Mouse (Mus musculus) limb, embryonic 15.5 days (tissue): ENCODE data around the gene Zfp219. TPM values are rescaled to one million over a fixed set of nuclear protein-coding genes. Genes with fewer than 3 reads are reported as not detected.
"Not testable (repeated sequence)": the region's sequence is repeated elsewhere in the genome, so short reads cannot be mapped to it uniquely, and the experiment has no call there.

Experiments
- ATAC-seq: fragments of 200-750 bp; cut with Nextera tagmentation; 2 replicates; pipeline ENCODE4 v1.8.0; 2017; ENCODE audit warnings: low read depth, moderate TSS enrichment; ENCODE audit not compliant: insufficient number of reproducible peaks, low FRiP score, low TSS enrichment
- H3K27ac ChIP-seq: fragments of 300-500 bp; sonication (generic); 2 replicates; pipeline ENCODE4 v1.5.1; 2015; ENCODE audit warnings: moderate library complexity, mild to moderate bottlenecking, inconsistent platforms
- H3K27me3 ChIP-seq: fragments of 300-500 bp; sonication (generic); 2 replicates; pipeline ENCODE4 v1.6.1; 2015; ENCODE audit warnings: inconsistent platforms
- H3K36me3 ChIP-seq: fragments of 300-500 bp; sonication (generic); 2 replicates; pipeline ENCODE4 v1.6.1; 2015; ENCODE audit warnings: inconsistent platforms
- H3K4me1 ChIP-seq: fragments of 300-500 bp; sonication (generic); 2 replicates; pipeline ENCODE4 v1.6.1; 2015; ENCODE audit warnings: inconsistent platforms
- H3K4me2 ChIP-seq: fragments of 300-500 bp; sonication (generic); 2 replicates; pipeline ENCODE4 v1.6.1; 2015; ENCODE audit warnings: mild to moderate bottlenecking, inconsistent platforms
- H3K4me3 ChIP-seq: fragments of 300-500 bp; sonication (generic); 2 replicates; pipeline ENCODE4 v1.5.1; 2015; ENCODE audit warnings: mild to moderate bottlenecking, inconsistent platforms
- H3K9ac ChIP-seq: fragments of 300-500 bp; sonication (generic); 2 replicates; pipeline ENCODE4 v1.6.1; 2015; ENCODE audit warnings: inconsistent platforms
- H3K9me3 ChIP-seq: fragments of 300-500 bp; sonication (generic); 2 replicates; pipeline ENCODE4 v1.6.1; 2016; ENCODE audit warnings: inconsistent platforms
- WGBS: fragments of 180-500 bp; shearing (Covaris S2); methylation state at CpG from one replicate; pipeline ENCODE4 v1.1.7; 2015; 5-methylcytosine and 5-hydroxymethylcytosine counted together
- polyA plus RNA-seq: library from polyadenylated mRNA; unstranded; fragments of >200 nt; fragmentation: Nextera tagmentation; extraction: Ambion mirVana; gene quantifications from 2 replicates; pipeline ENCODE4 v1.2.1, GENCODE M21; 2015

Gene Zfp219
- 26.7 and 27.5 TPM in 2 replicates for polyA plus RNA-seq

DNA sequence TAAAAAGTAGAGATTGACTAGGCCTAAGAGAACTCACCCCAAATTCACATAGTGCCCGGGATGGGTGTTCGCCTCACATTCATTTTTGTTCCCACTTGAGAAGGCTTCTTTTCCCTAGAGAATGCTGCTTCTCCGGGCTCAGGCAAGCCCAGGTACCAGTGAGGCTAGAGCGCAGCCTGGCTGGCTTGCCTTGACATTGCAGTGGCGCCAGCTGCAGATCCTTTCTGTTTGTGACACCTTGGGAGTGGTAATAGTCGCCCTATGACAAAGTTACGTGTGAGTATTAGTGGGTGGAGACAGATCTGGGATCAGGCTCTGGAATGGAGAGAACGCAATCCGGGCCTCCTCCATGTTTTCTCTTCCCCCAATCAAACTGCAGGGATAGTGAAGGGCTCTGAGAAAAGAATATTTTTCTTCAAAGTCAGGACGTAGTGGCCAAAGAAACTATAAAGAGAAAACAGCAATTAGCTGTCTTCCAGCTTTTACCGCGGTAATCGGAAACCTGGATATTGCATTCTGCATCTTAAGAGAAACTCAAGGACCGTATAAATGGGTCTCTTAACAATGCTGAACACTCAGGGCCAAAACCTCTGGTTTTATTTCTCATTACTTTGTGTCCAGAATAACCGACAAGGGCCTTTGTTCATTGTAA is at the start of gene Zfp219:
Gene Zfp219 (minus strand): TSS at position 248 of the 652 bp plus-strand sequence.
- Histone ChIP-seq H3K4me1 (peaks cover 47% of the 10 kb centered on the region), H3K36me3 (no peaks in the 10 kb centered on the region), H3K27ac (peak within 1 kb of the TSS; percentile 99), H3K4me3 (peak within 1 kb of the TSS; percentile 66), H3K4me2 (peak within 1 kb of the TSS; percentile 55), H3K27me3 (no peaks in the 10 kb centered on the region), H3K9ac (peak within 1 kb of the TSS; percentile 81), H3K9me3 (no peaks in the 10 kb centered on the region)
- peak; percentile 46; the same call in 1 of the 2 replicates for ATAC-seq
- 4% methylated on average over 15 of the region's 15 CpGs for WGBS

DNA sequence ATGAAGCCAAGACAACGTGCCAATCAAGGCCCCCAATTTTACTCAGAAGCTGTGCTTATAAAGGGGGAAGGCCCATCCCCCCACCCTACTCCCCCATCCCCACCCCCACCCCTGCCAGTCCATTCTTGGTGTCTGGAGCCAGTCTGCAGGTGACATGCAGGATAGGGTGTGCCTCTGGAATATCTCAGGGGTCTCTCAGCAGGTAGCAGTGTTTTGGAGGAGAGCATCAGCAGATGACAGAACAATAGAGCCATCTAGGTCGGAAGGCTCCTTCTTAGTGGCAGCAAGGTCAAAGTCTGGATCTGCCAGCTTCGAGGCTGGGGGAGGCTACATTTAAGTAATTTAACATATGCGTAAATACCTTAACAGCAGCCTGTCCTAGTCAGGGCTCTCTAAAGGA is 45.6 kb upstream of the Zfp219 start:
- H3K4me2 ChIP-seq, result no peak overlapping the region
- no peak overlapping the region for H3K4me3 ChIP-seq
- no peaks in the 10 kb centered on the region for H3K4me1 ChIP-seq
- H3K36me3 ChIP-seq, result peaks cover 6% of the 10 kb centered on the region
- H3K27me3 ChIP-seq, result no peaks in the 10 kb centered on the region
- H3K9me3 ChIP-seq, result no peaks in the 10 kb centered on the region
- H3K27ac ChIP-seq, result no peak overlapping the region
- no peak overlapping the region for H3K9ac ChIP-seq
- 62% methylated on average over 4 of the region's 4 CpGs for WGBS
- ATAC-seq, result no peak

DNA sequence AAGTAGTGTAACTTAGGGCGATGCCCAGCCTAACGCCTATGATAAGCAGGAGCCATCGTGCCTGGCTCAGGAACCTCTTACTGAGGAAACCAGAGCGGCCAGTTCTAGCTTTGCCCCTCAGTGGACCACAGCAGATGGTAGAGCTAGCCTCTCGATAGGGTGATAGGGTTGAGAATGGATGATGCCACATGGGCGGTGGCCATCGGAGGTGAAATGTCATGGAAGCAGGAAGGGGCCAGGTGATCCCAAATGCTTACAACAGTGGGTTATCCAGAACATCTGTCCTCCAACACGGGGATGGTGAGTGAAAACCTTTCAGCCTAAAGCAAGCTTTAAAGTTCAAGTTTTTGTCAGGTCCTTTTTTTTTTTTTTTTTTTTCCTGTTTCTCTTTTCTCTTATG is 41.3 kb upstream of the Zfp219 start:
- Histone ChIP-seq H3K36me3 (no peaks in the 10 kb centered on the region), H3K27ac (no peak overlapping the region), H3K4me3 (no peak overlapping the region), H3K9ac (no peak overlapping the region), H3K27me3 (no peaks in the 10 kb centered on the region), H3K4me1 (no peaks in the 10 kb centered on the region), H3K9me3 (no peaks in the 10 kb centered on the region), H3K4me2 (no peak overlapping the region)
- 81% methylated on average over 8 of the region's 8 CpGs for WGBS
- no peak for ATAC-seq

DNA sequence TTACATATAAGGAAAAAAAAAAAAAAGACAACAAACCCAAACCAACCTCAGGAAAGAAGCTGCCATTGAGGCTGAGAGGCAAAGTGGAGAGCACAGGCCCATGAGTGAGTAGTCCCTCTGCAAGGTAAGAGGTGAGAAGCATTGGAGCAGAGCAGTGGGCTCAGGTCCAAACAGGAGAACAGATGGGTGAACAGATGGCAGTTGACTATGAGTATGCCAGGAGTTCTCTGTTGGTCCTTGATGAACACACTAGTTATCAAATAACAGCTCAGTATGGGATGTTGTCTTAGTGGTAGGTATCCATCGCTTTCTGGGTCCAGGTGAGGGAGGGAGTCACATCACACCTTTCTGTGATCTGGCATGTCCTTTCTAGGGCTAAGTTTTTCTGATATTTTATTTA is 40.3 kb upstream of the Zfp219 start:
- no peaks in the 10 kb centered on the region for H3K36me3 ChIP-seq
- H3K4me1 ChIP-seq, result no peaks in the 10 kb centered on the region
- ATAC-seq, result no peak
- no peak overlapping the region for H3K27ac ChIP-seq
- H3K4me3 ChIP-seq, result no peak overlapping the region
- no peaks in the 10 kb centered on the region for H3K9me3 ChIP-seq
- 85% methylated on average over 1 of the region's 1 CpGs for WGBS
- no peak overlapping the region for H3K4me2 ChIP-seq
- no peak overlapping the region for H3K9ac ChIP-seq
- no peaks in the 10 kb centered on the region for H3K27me3 ChIP-seq

DNA sequence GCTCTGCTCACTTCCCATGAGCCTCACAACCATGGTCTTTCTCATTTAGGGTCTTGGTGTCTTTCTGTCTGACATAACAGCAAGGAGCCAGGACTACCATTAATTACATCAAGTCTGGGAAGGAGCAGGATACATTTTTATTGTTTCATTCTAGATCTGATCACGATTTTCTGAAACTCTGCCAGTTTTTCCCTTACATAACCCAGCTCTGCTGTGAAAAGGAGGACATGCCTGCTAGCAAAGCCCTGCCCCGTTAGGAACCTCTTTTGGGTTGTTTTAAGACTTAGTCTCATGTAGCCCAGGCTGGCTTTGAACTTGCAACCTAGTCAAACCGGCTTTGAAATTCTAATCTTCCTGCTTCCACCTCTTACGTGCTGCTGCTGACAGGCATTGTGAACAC is 39.4 kb upstream of the Zfp219 start:
- Histone ChIP-seq H3K4me3 (no peak overlapping the region), H3K9me3 (no peaks in the 10 kb centered on the region), H3K27me3 (no peaks in the 10 kb centered on the region), H3K36me3 (no peaks in the 10 kb centered on the region), H3K9ac (no peak overlapping the region), H3K27ac (no peak overlapping the region), H3K4me2 (no peak overlapping the region), H3K4me1 (no peaks in the 10 kb centered on the region)
- 60% methylated on average over 4 of the region's 4 CpGs for WGBS
- no peak for ATAC-seq

DNA sequence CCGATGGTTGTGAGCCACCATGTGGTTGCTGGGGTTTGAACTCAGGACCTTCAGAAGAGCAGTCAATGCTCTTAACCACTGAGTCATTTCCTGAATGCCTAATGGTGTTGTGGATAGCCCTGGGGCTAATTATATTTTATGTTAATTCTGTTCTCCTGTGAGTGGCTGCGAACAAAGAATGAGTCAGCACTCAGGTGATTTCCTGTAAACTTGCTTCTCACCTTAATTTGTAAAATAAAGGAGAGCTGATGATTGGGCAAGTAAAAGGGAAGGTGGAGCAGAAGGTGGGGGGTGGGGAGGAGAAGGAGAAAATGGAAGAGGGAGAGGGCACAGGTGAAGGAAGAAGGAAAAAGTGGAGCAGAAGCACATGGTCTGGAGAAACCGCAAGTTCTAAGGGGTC is 32.2 kb upstream of the Zfp219 start:
- WGBS, result 78% methylated on average over 3 of the region's 3 CpGs
- not testable (repeated sequence) for H3K27me3 ChIP-seq, H3K9me3 ChIP-seq, H3K4me1 ChIP-seq, H3K4me3 ChIP-seq, H3K27ac ChIP-seq, H3K36me3 ChIP-seq, H3K4me2 ChIP-seq, ATAC-seq, H3K9ac ChIP-seq

DNA sequence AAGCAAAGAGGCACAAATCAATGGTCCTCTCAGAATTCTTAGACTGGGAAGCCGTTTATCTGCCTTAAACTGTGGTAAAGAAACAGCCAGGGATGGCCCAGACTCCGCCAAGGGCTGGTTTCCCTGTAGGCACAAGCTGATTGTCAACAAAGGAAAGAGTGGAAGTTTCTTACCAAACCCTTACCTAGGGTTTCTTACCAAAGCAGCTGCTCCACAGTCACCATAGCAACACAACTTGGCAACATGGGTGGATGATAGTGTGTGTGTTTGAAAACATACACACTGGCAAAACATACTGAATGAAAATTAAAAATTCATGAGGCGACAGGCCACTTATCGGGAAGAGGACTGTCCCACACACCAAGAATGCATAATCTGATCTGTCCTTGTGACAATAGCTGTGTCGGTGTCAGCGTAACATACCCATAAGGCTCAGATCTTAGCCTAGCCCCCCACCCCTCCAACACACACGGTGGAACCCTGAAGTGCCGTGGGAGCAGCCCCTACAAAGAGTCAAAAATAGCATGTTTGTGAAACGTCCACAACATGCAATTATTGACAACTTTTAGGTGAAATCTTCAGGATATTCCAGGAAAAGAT is 25.5 kb upstream of the Zfp219 start:
- WGBS, result 83% methylated on average over 9 of the region's 9 CpGs
- H3K9ac ChIP-seq, result no peak overlapping the region
- no peaks in the 10 kb centered on the region for H3K36me3 ChIP-seq
- no peak for ATAC-seq
- H3K4me3 ChIP-seq, result no peak overlapping the region
- H3K9me3 ChIP-seq, result no peaks in the 10 kb centered on the region
- H3K4me2 ChIP-seq, result no peak overlapping the region
- H3K27me3 ChIP-seq, result no peaks in the 10 kb centered on the region
- no peak overlapping the region for H3K27ac ChIP-seq
- peaks cover 3% of the 10 kb centered on the region; the same call in 1 of the 2 replicates for H3K4me1 ChIP-seq

DNA sequence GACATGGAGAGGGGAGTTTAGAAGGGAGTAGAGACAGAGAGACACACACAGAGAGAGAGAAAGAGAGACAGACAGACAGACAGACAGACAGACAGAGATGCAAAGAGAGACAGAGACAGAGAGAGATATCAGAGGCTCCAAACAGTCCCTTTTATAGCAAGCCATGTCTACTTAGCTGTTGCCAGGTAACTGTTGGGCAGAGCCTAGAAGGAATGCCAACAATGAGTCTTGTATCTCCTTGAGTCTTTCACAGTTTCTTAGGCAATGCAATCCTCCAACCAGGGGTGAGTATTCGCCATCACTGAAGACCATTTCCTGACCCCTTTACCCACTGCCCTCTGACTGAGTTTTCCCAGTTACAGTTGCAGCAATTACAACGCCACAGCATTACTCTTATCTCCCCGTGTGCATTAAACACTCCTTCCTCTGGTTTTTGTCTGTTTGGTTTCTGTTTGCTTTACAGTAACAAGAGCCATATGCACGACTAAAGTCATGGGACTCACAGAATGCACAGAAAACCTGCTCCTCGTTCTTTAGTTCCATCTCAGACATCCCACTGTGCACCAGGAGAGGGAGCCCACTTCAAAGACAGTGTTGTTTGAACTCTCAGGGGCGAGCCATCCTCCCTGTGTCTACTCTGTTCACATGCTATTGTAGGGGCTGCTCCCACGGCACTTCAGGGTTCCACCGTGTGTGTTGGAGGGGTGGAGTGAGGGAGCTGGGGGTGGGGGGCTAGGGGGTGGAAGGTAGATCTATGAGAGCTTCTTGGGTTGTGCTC is 24.6 kb upstream of the Zfp219 start:
- H3K4me2 ChIP-seq, result no peak overlapping the region
- no peaks in the 10 kb centered on the region for H3K27me3 ChIP-seq
- no peak for ATAC-seq
- H3K9me3 ChIP-seq, result no peaks in the 10 kb centered on the region
- H3K27ac ChIP-seq, result no peak overlapping the region
- H3K9ac ChIP-seq, result no peak overlapping the region
- H3K4me3 ChIP-seq, result no peak overlapping the region
- WGBS, result 8% methylated on average over 8 of the region's 8 CpGs
- no peaks in the 10 kb centered on the region for H3K36me3 ChIP-seq
- H3K4me1 ChIP-seq, result peaks cover 3% of the 10 kb centered on the region; the same call in 1 of the 2 replicates

DNA sequence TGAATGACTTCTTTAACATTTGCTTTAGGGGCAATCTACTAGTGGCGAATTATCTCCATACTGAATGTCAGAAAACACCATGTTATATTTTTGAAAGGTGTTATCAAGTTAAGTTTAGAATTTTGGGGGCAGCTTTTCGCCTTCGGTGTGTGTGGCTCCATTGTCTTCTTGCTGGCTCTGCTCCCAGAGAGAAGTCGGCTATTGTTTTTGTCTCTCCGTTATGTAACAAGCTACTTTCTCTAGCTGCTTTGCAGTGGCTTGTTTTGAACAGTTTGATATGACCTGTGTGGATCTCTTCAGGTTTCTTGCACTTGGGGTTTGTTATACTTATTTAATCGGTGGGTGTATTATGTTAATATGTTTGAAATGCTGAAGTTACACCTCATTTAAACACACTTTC is 22.9 kb upstream of the Zfp219 start:
- no peaks in the 10 kb centered on the region for H3K36me3 ChIP-seq
- H3K27ac ChIP-seq, result no peak overlapping the region
- H3K4me1 ChIP-seq, result peaks cover 3% of the 10 kb centered on the region; the same call in 1 of the 2 replicates
- no peak overlapping the region for H3K4me3 ChIP-seq
- H3K9ac ChIP-seq, result no peak overlapping the region
- no peaks in the 10 kb centered on the region for H3K27me3 ChIP-seq
- no peaks in the 10 kb centered on the region for H3K9me3 ChIP-seq
- no peak overlapping the region for H3K4me2 ChIP-seq
- ATAC-seq, result no peak
- WGBS, result 70% methylated on average over 6 of the region's 6 CpGs

DNA sequence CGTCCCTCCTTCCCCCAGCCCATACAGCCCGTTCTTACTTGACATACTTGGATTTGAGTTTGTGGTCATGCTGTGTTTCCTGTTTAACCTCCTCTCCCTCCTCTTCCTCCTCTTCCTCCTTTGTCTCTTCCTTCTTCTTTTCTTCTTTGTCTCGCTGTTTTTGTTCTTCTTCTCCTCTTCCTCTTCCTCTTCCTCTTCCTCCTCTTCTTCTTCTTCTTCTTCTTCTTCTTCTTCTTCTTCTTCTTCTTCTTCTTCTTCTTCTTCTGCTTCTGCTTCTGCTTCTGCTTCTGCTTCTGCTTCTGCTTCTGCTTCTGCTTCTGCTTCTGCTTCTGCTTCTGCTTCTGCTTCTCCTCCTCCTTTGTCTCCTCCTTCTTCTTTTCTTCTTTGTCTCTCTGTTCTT is 21.8 kb upstream of the Zfp219 start, which contains the start of gene Olfr221:
Gene Olfr221 (minus strand): TSS at position 101 of the 400 bp plus-strand sequence.
- H3K4me1 ChIP-seq, H3K4me3 ChIP-seq, H3K27ac ChIP-seq, ATAC-seq, H3K9ac ChIP-seq, H3K9me3 ChIP-seq, H3K36me3 ChIP-seq, H3K27me3 ChIP-seq, H3K4me2 ChIP-seq: not testable (repeated sequence)
- WGBS, result 67% methylated on average over 3 of the region's 3 CpGs

DNA sequence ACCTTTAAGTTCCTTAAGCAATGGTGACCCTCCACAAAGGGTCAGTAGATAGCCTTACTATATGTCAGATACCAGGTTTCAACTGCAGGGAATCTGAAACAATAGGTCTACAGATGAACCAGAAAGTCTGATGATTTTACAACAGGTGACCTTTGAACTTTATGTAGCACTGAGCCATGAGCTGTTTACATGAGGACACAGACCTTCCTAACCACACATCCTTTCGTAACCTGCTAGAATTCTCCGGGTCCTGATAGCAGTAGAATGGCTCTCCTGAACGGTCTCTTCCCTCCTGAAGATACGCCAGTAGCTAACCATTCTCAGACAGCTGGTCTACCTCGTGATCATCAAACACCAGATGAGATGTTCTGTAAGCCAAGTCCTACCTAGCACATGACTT is 18.8 kb upstream of the Zfp219 start:
- no peak overlapping the region for H3K27ac ChIP-seq
- H3K4me2 ChIP-seq, result no peak overlapping the region
- no peak for ATAC-seq
- H3K36me3 ChIP-seq, result no peaks in the 10 kb centered on the region
- H3K4me1 ChIP-seq, result no peaks in the 10 kb centered on the region
- H3K9ac ChIP-seq, result no peak overlapping the region
- 88% methylated on average over 5 of the region's 5 CpGs for WGBS
- H3K4me3 ChIP-seq, result no peak overlapping the region
- H3K27me3 ChIP-seq, result no peaks in the 10 kb centered on the region
- no peaks in the 10 kb centered on the region for H3K9me3 ChIP-seq

DNA sequence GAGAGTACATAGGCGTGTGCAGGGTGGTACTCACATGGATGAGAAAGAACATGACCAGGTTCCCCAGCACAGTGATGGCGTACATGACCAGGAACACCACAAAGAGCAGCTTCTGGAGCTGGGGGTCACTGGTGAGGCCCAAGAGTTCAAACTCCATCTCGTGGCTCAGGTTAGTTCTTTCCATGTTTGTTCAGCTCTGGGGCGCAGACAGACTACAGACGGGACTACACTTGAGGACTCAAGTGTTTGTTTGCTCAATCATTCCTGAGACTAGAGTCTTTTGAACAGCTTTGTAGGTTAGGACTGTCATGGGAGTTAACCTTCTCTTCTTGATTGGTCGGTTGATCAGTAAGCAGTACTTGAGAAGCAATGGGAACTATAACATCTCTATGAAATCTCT is 15.4 kb upstream of the Zfp219 start:
- H3K9me3 ChIP-seq, result no peaks in the 10 kb centered on the region
- H3K36me3 ChIP-seq, result no peaks in the 10 kb centered on the region
- no peak overlapping the region for H3K4me3 ChIP-seq
- ATAC-seq, result no peak
- H3K27me3 ChIP-seq, result no peaks in the 10 kb centered on the region
- H3K27ac ChIP-seq, result no peak overlapping the region
- H3K9ac ChIP-seq, result no peak overlapping the region
- WGBS, result 84% methylated on average over 6 of the region's 6 CpGs
- H3K4me1 ChIP-seq, result no peaks in the 10 kb centered on the region
- H3K4me2 ChIP-seq, result no peak overlapping the region
